Mouse (Mus musculus) hindbrain, embryonic 10.5 days (tissue): ENCODE data around the gene Atxn1. TPM values are rescaled to one million over a fixed set of nuclear protein-coding genes. Genes with fewer than 3 reads are reported as not detected.

ENCODE experiments used
- DNase-seq: peaks from one replicate; pipeline ENCODE4 v3.0.0-alpha.2; 2017; ENCODE audit warnings: low spot score
- H3K27ac ChIP-seq: fragments of 300-500 bp; sonication (generic); 2 replicates; pipeline ENCODE4 v1.5.1; 2016; ENCODE audit warnings: mild to moderate bottlenecking, moderate library complexity
- H3K27me3 ChIP-seq: fragments of 300-500 bp; sonication (generic); 2 replicates; pipeline ENCODE4 v1.6.1; 2016; ENCODE audit warnings: mild to moderate bottlenecking; ENCODE audit not compliant: poor library complexity, insufficient read depth, severe bottlenecking
- H3K36me3 ChIP-seq: fragments of 300-500 bp; sonication (generic); 2 replicates; pipeline ENCODE4 v1.6.1; 2016; ENCODE audit warnings: mild to moderate bottlenecking, moderate library complexity
- H3K4me1 ChIP-seq: fragments of 300-500 bp; sonication (generic); replicated peaks from 2 replicates; pipeline ENCODE4 v1.6.1; 2016; ENCODE audit warnings: mild to moderate bottlenecking
- H3K4me3 ChIP-seq: fragments of 300-500 bp; sonication (generic); 2 replicates; pipeline ENCODE4 v1.5.1; 2016; ENCODE audit warnings: mild to moderate bottlenecking, moderate library complexity
- H3K9me3 ChIP-seq: fragments of 300-500 bp; sonication (generic); 2 replicates; pipeline ENCODE4 v1.6.1; 2016; ENCODE audit warnings: mild to moderate bottlenecking, moderate library complexity
- WGBS: fragments of 180-500 bp; shearing (Covaris S2); methylation state at CpG from one replicate; pipeline ENCODE4 v1.1.7; 2016; 5-methylcytosine and 5-hydroxymethylcytosine counted together
- polyA plus RNA-seq: library from polyadenylated mRNA; unstranded; fragments of >200 nt; fragmentation: Nextera tagmentation; extraction: Ambion mirVana; gene quantifications from 2 replicates; pipeline ENCODE4 v1.2.1, GENCODE M21; 2016

Atxn1 gene
- polyA plus RNA-seq, 1 experiment from 2014 or later: 2.4 TPM

- no peaks in the 10 kb centered on the region for H3K36me3 ChIP-seq
- DNase-seq: peak; percentile 17
- H3K4me3 ChIP-seq: peak overlapping the region; percentile 11; the same call in 1 of the 2 replicates
- peaks cover 30% of the 10 kb centered on the region for H3K27me3 ChIP-seq
- 35% methylated on average over 10 of the region's 10 CpGs for WGBS
- peak overlapping the region; percentile 59 for H3K27ac ChIP-seq
- no peaks in the 10 kb centered on the region for H3K9me3 ChIP-seq
- H3K4me1 ChIP-seq: peaks cover 31% of the 10 kb centered on the region
Observed at GRCm38 (mm10) chr13:45861098-45861580, 103.7 kb downstream of the Atxn1 start.

- Histone ChIP-seq H3K36me3 (no peaks in the 10 kb centered on the region), H3K4me3 (no peak overlapping the region), H3K4me1 (peaks cover 31% of the 10 kb centered on the region), H3K27me3 (peaks cover 27% of the 10 kb centered on the region), H3K27ac (no peak overlapping the region), H3K9me3 (no peaks in the 10 kb centered on the region)
- no peak for DNase-seq
- WGBS: 82% methylated on average over 12 of the region's 12 CpGs
Observed at GRCm38 (mm10) chr13:45859081-45859709, 105.6 kb downstream of the Atxn1 start.

- no peak for DNase-seq
- 92% methylated on average over 8 of the region's 8 CpGs for WGBS
- H3K27me3 ChIP-seq: peaks cover 13% of the 10 kb centered on the region
- H3K4me1 ChIP-seq: peaks cover 31% of the 10 kb centered on the region
- H3K36me3 ChIP-seq: no peaks in the 10 kb centered on the region
- no peaks in the 10 kb centered on the region for H3K9me3 ChIP-seq
- no peak overlapping the region for H3K4me3 ChIP-seq
- no peak overlapping the region for H3K27ac ChIP-seq
Observed at GRCm38 (mm10) chr13:45857416-45857815, 107.4 kb downstream of the Atxn1 start.

- DNase-seq: no peak
- Histone ChIP-seq H3K27me3 (peaks cover 5% of the 10 kb centered on the region; the same call in 1 of the 2 replicates), H3K9me3 (no peaks in the 10 kb centered on the region), H3K27ac (no peak overlapping the region), H3K36me3 (no peaks in the 10 kb centered on the region), H3K4me3 (no peak overlapping the region), H3K4me1 (peaks cover 10% of the 10 kb centered on the region; the same call in 1 of the 2 replicates)
- 67% methylated on average over 5 of the region's 5 CpGs for WGBS
Observed at GRCm38 (mm10) chr13:45854531-45854930, 110.3 kb downstream of the Atxn1 start.

GRCm38 (mm10) chr13:45853691-45854090 is 111.1 kb downstream of the Atxn1 start:
- Histone ChIP-seq H3K4me3 (no peak overlapping the region), H3K27me3 (no peaks in the 10 kb centered on the region), H3K36me3 (no peaks in the 10 kb centered on the region), H3K27ac (no peak overlapping the region), H3K9me3 (no peaks in the 10 kb centered on the region), H3K4me1 (0 out of 2 replicates have a peak, but pooled peaks cover 3% of the 10 kb centered on the region)
- DNase-seq: no peak
- 84% methylated on average over 6 of the region's 6 CpGs for WGBS

GRCm38 (mm10) chr13:45852288-45852687 is 112.5 kb downstream of the Atxn1 start:
- 81% methylated on average over 2 of the region's 2 CpGs for WGBS
- H3K27ac ChIP-seq: no peak overlapping the region
- H3K27me3 ChIP-seq: no peaks in the 10 kb centered on the region
- no peaks in the 10 kb centered on the region for H3K36me3 ChIP-seq
- no peaks in the 10 kb centered on the region for H3K9me3 ChIP-seq
- no peak overlapping the region for H3K4me3 ChIP-seq
- 0 out of 2 replicates have a peak, but pooled peaks cover 3% of the 10 kb centered on the region for H3K4me1 ChIP-seq
- no peak for DNase-seq

- 0 out of 2 replicates have a peak, but pooled peaks cover 3% of the 10 kb centered on the region for H3K4me1 ChIP-seq
- H3K27ac ChIP-seq: no peak overlapping the region
- 91% methylated on average over 2 of the region's 2 CpGs for WGBS
- no peaks in the 10 kb centered on the region for H3K27me3 ChIP-seq
- H3K4me3 ChIP-seq: no peak overlapping the region
- no peaks in the 10 kb centered on the region for H3K36me3 ChIP-seq
- DNase-seq: no peak
- H3K9me3 ChIP-seq: no peaks in the 10 kb centered on the region
Observed at GRCm38 (mm10) chr13:45851746-45852145, 113.1 kb downstream of the Atxn1 start.

- Histone ChIP-seq H3K36me3 (no peaks in the 10 kb centered on the region), H3K9me3 (no peaks in the 10 kb centered on the region), H3K4me3 (no peak overlapping the region), H3K27ac (no peak overlapping the region), H3K27me3 (no peaks in the 10 kb centered on the region), H3K4me1 (0 out of 2 replicates have a peak, but pooled peaks cover 3% of the 10 kb centered on the region)
- WGBS: 83% methylated on average over 4 of the region's 4 CpGs
- no peak for DNase-seq
Observed at GRCm38 (mm10) chr13:45851156-45851555, 113.7 kb downstream of the Atxn1 start.

GRCm38 (mm10) chr13:45850181-45850974 is 114.4 kb downstream of the Atxn1 start:
- Histone ChIP-seq H3K27me3 (no peaks in the 10 kb centered on the region), H3K4me1 (0 out of 2 replicates have a peak, but pooled peaks cover 3% of the 10 kb centered on the region), H3K36me3 (no peaks in the 10 kb centered on the region), H3K4me3 (no peak overlapping the region), H3K27ac (no peak overlapping the region), H3K9me3 (no peaks in the 10 kb centered on the region)
- WGBS: 90% methylated on average over 5 of the region's 5 CpGs
- DNase-seq: no peak

GRCm38 (mm10) chr13:45849145-45850023 is 115.4 kb downstream of the Atxn1 start:
- no peak for DNase-seq
- Histone ChIP-seq H3K36me3 (no peaks in the 10 kb centered on the region), H3K27me3 (no peaks in the 10 kb centered on the region), H3K4me1 (0 out of 2 replicates have a peak, but pooled peaks cover 3% of the 10 kb centered on the region), H3K9me3 (no peaks in the 10 kb centered on the region), H3K27ac (no peak overlapping the region), H3K4me3 (no peak overlapping the region)
- WGBS: 91% methylated on average over 7 of the region's 7 CpGs

- Histone ChIP-seq H3K27me3 (no peaks in the 10 kb centered on the region), H3K9me3 (no peaks in the 10 kb centered on the region), H3K4me3 (no peak overlapping the region), H3K27ac (no peak overlapping the region), H3K36me3 (no peaks in the 10 kb centered on the region), H3K4me1 (peaks cover 4% of the 10 kb centered on the region; the same call in 1 of the 2 replicates)
- DNase-seq: no peak
- 83% methylated on average over 5 of the region's 5 CpGs for WGBS
Observed at GRCm38 (mm10) chr13:45842511-45843055, 122.2 kb downstream of the Atxn1 start.

GRCm38 (mm10) chr13:45839901-45840300 is 124.9 kb downstream of the Atxn1 start:
- H3K9me3 ChIP-seq: no peaks in the 10 kb centered on the region
- WGBS: 63% methylated on average over 7 of the region's 7 CpGs
- H3K27ac ChIP-seq: no peak overlapping the region
- no peak for DNase-seq
- no peaks in the 10 kb centered on the region for H3K27me3 ChIP-seq
- H3K36me3 ChIP-seq: no peaks in the 10 kb centered on the region
- H3K4me3 ChIP-seq: no peak overlapping the region
- H3K4me1 ChIP-seq: peaks cover 9% of the 10 kb centered on the region; the same call in 1 of the 2 replicates
